Mouse (Mus musculus) thymus, adult 2 months (tissue): ENCODE measurements around the gene Clpp.

Source experiments
- CTCF ChIP-seq: fragments of 200-500 bp; IDR thresholded peaks from 2 replicates; pipeline ENCODE4 v1.5.1; 2012; ENCODE audit warnings: mild to moderate bottlenecking, control low read depth, low read length, moderate library complexity, borderline replicate concordance; ENCODE audit not compliant: control insufficient read depth, poor library complexity, insufficient read depth; ENCODE audit errors: extremely low read depth
- POLR2A ChIP-seq: fragments of 200-500 bp; IDR thresholded peaks from 2 replicates; pipeline ENCODE4 v1.6.1; 2012; ENCODE audit warnings: mild to moderate bottlenecking, low read length, control low read depth, moderate library complexity; ENCODE audit not compliant: control insufficient read depth, poor library complexity, insufficient read depth; ENCODE audit errors: extremely low read depth

- no peak for TF ChIP-seq POLR2A
- TF ChIP-seq CTCF = no peak
These were observed 4.4 kb upstream of the Clpp start for GRCm38 (mm10) chr17:56985656-56986055.
